Mouse (Mus musculus) kidney, adult 2 months (tissue): Measurements from ENCODE around the gene 2310039H08Rik.

Experiments
- CTCF ChIP-seq: fragments of 200-500 bp; conservative IDR thresholded peaks from 2 replicates; pipeline ENCODE4 v1.5.1; 2011; ENCODE audit warnings: low read depth, mild to moderate bottlenecking, control low read depth, low read length, moderate library complexity, mixed read lengths; ENCODE audit not compliant: insufficient read depth, insufficient read length
- POLR2A ChIP-seq: fragments of 200-500 bp; IDR thresholded peaks from one replicate; pipeline ENCODE4 v1.6.1; 2011; ENCODE audit warnings: low read depth, low read length, control low read depth

GRCm38 (mm10) chr17:46786952-46787351, 14.5 kb downstream of the 2310039H08Rik start:
- TF ChIP-seq POLR2A = no peak
- no peak for TF ChIP-seq CTCF
